Mouse (Mus musculus): ENCODE data around the gene 4930564D02Rik. TPM values are rescaled to one million over a fixed set of nuclear protein-coding genes. Genes with fewer than 3 reads are reported as not detected.

Gene 4930564D02Rik
- polyA plus RNA-seq, 1 experiment from 2014 or later = not detected

DNA sequence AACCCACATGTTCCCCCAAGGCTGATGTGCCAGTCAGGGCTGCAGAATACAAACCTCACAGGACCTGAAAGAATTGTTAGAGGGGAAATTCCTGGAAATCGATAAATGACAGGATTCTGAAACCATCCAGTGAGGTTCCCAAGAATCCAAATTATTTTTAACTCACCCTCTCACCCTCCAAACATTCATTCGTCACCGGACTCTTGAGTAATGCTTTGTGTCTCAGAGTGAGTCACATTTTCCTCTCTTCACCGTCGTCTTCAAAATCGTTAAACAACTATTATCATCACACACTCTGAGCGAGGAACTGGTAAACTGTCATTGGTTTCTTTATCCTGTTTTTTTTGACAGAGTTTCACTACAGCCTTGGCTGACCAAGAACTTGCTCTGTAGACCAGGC is 6.7 kb upstream of the 4930564D02Rik start:
- H3K27me3 ChIP-seq = peaks cover 17% of the 10 kb centered on the region
- no peak overlapping the region for H3K27ac ChIP-seq
- no peak overlapping the region for H3K4me2 ChIP-seq
- H3K4me1 ChIP-seq (replicated peaks) = 0 out of 2 replicates have a peak, but pooled peaks cover 3% of the 10 kb centered on the region
- H3K9me3 ChIP-seq (replicated peaks) = no peaks in the 10 kb centered on the region
- H3K4me3 ChIP-seq (replicated peaks) = no peak overlapping the region
- WGBS (ENCODE audit: insufficient replicate concordance) = 41% methylated on average over 7 of the region's 7 CpGs
- no peak overlapping the region for H3K9ac ChIP-seq
- ATAC-seq (ENCODE audit: low read depth) (no peak), DNase-seq (no peak)
- H3K36me3 ChIP-seq = no peaks in the 10 kb centered on the region

DNA sequence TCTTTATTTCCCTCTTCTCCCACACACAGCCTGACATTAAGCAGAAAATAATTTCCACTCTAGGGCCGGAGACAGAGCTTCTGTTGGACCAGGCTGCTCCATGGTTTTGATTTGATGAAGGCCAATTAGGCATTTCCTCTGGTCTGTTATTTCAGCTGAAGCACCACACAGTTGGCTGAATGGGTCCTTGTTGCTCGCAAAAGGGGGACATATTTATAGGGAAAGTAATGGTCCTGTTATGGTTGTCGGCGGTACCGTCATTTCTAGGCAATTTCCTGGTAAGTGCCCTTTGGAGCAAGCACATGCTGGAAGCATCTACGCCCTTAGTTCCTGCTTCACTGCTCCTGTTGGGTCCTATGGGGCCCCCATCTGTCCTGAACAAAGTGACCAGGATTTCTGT is 5.7 kb upstream of the 4930564D02Rik start:
- H3K9me3 ChIP-seq (replicated peaks) = no peaks in the 10 kb centered on the region
- 0 out of 2 replicates have a peak, but pooled peaks cover 3% of the 10 kb centered on the region for H3K4me1 ChIP-seq (replicated peaks)
- ATAC-seq (ENCODE audit: low read depth) (no peak), DNase-seq (no peak)
- no peak overlapping the region for H3K4me2 ChIP-seq
- no peaks in the 10 kb centered on the region for H3K36me3 ChIP-seq
- no peak overlapping the region for H3K4me3 ChIP-seq (replicated peaks)
- 59% methylated on average over 6 of the region's 6 CpGs for WGBS (ENCODE audit: insufficient replicate concordance)
- H3K27ac ChIP-seq = no peak overlapping the region
- H3K9ac ChIP-seq = no peak overlapping the region
- peaks cover 14% of the 10 kb centered on the region for H3K27me3 ChIP-seq

DNA sequence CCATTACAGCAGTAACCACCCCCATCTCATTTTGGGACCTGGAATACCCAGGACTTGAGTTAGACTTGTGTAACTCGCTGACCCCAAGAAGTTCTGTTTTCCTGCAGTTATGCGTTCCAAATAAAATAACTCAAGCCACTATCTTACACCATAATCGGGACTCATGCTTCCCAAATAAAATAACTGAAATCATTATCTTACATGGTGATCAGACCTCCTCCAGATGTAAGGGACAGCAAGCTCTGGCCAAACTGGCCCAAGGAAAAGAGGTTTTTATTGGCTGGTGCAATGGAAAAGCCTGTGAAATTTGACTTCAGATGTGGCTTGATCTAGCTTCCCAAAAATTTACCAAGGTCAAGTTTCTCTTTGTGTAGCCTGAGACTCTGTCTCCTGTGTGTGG is 5.1 kb upstream of the 4930564D02Rik start:
- Histone ChIP-seq H3K4me3 (replicated peaks) (no peak overlapping the region), H3K27ac (no peak overlapping the region), H3K4me2 (no peak overlapping the region), H3K9me3 (replicated peaks) (no peaks in the 10 kb centered on the region), H3K9ac (no peak overlapping the region), H3K4me1 (replicated peaks) (0 out of 2 replicates have a peak, but pooled peaks cover 3% of the 10 kb centered on the region), H3K36me3 (no peaks in the 10 kb centered on the region), H3K27me3 (peaks cover 14% of the 10 kb centered on the region)
- 56% methylated on average over 3 of the region's 3 CpGs for WGBS (ENCODE audit: insufficient replicate concordance)
- no peak for ATAC-seq (ENCODE audit: low read depth)
- DNase-seq = no peak

DNA sequence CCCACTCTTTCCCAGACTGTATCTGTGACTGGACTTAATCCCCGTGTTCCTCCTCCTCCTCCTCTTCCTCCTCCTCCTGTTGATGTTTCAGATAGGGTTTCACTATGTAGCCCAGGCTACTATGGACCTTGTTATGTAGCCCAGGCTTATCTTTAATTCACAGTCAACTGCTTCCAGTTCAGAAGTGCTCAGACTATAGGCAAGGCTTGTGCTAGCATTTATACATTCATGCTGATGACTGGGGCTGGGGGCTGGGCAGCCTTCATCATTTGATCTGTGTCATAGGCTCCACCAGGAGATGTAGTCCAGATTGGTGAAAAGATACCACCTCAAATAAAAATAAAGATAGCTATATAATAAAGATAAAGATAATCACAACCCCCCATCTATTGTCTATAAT is 4.7 kb upstream of the 4930564D02Rik start:
- H3K9ac ChIP-seq = no peak overlapping the region
- no peaks in the 10 kb centered on the region for H3K9me3 ChIP-seq (replicated peaks)
- H3K36me3 ChIP-seq = no peaks in the 10 kb centered on the region
- no peak for ATAC-seq (ENCODE audit: low read depth)
- H3K4me2 ChIP-seq = no peak overlapping the region
- H3K27me3 ChIP-seq = peaks cover 14% of the 10 kb centered on the region
- no peak for DNase-seq
- 30% methylated on average over 1 of the region's 1 CpGs for WGBS (ENCODE audit: insufficient replicate concordance)
- H3K4me1 ChIP-seq (replicated peaks) = 0 out of 2 replicates have a peak, but pooled peaks cover 3% of the 10 kb centered on the region
- no peak overlapping the region for H3K27ac ChIP-seq
- no peak overlapping the region for H3K4me3 ChIP-seq (replicated peaks)

DNA sequence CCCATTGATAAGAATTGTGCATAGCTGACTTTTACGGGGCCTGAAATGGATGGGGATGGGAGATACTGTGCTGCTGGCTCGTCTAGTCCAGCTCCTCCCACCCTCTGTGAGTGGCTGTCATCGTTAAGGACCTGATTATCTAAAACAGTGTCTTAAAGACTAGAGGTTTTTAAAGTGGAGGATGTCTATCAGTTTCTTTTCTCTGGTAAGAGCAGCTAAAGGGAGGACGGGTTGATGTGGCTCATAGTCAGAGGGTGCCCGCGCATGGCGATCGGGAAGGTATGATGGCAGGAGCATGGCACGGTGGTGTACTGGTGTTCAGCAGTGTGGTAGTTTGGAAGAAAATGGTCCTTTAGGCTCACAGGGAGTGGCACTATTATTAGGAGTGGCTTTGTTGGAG is 4.0 kb upstream of the 4930564D02Rik start:
- 64% methylated on average over 9 of the region's 9 CpGs for WGBS (ENCODE audit: insufficient replicate concordance)
- H3K9me3 ChIP-seq (replicated peaks) = no peaks in the 10 kb centered on the region
- ATAC-seq (ENCODE audit: low read depth) (no peak), DNase-seq (no peak)
- H3K27ac ChIP-seq = no peak overlapping the region
- no peak overlapping the region for H3K4me2 ChIP-seq
- peaks cover 14% of the 10 kb centered on the region for H3K27me3 ChIP-seq
- no peak overlapping the region for H3K9ac ChIP-seq
- no peak overlapping the region for H3K4me3 ChIP-seq (replicated peaks)
- 0 out of 2 replicates have a peak, but pooled peaks cover 3% of the 10 kb centered on the region for H3K4me1 ChIP-seq (replicated peaks)
- H3K36me3 ChIP-seq = no peaks in the 10 kb centered on the region

DNA sequence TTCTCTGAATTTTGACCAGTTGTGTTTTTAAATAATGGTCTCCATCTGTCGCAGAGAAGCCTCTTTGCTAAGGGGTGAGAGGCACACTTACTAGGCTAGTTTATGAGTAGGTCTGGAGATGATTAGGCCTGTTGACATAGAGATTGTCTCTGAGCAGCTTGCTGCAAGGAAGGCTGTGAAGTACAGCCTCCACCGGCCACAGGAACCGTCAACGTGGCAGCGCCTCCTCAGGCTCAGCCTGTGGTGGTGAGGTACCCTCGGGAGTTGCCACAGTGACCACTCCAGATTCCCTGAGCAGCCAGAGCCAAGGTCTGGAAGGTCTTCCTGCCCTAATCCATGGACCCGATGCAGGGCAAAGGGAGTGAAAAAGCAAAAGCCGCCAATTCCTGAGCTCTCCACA is 3.9 kb downstream of the 4930564D02Rik start:
- ATAC-seq (ENCODE audit: low read depth) = no peak
- no peak overlapping the region for H3K4me2 ChIP-seq
- no peaks in the 10 kb centered on the region for H3K36me3 ChIP-seq
- no peak overlapping the region for H3K27ac ChIP-seq
- no peaks in the 10 kb centered on the region for H3K27me3 ChIP-seq
- DNase-seq = no peak
- no peak overlapping the region for H3K4me3 ChIP-seq (replicated peaks)
- 63% methylated on average over 8 of the region's 8 CpGs for WGBS (ENCODE audit: insufficient replicate concordance)
- no peak overlapping the region for H3K9ac ChIP-seq
- no peaks in the 10 kb centered on the region for H3K9me3 ChIP-seq (replicated peaks)
- no peaks in the 10 kb centered on the region for H3K4me1 ChIP-seq (replicated peaks)

DNA sequence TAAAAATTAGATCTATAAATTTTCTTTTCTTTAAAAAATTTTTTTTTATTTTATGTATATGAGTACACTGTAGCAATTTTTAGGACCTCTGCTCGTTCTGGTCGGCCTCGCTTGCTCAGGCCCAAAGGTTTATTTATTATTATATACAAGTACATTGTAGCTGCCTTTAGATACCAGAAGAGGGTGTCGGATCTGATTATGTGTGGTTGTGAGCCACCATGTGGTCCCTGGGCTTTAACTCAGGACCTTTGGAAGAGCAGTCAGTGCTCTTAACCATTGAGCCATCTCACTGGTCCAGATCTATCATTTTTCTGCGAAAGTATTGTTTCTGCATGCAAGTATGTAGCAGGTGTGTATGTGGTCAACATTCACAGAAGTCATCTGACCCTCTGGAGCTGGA is 4.6 kb downstream of the 4930564D02Rik start:
- H3K4me2 ChIP-seq = no peak overlapping the region
- no peak overlapping the region for H3K4me3 ChIP-seq (replicated peaks)
- DNase-seq = no peak
- H3K9ac ChIP-seq = no peak overlapping the region
- no peak overlapping the region for H3K27ac ChIP-seq
- H3K9me3 ChIP-seq (replicated peaks) = no peaks in the 10 kb centered on the region
- no peaks in the 10 kb centered on the region for H3K4me1 ChIP-seq (replicated peaks)
- ATAC-seq (ENCODE audit: low read depth) = no peak
- 76% methylated on average over 5 of the region's 5 CpGs for WGBS (ENCODE audit: insufficient replicate concordance)
- no peaks in the 10 kb centered on the region for H3K36me3 ChIP-seq
- H3K27me3 ChIP-seq = no peaks in the 10 kb centered on the region

DNA sequence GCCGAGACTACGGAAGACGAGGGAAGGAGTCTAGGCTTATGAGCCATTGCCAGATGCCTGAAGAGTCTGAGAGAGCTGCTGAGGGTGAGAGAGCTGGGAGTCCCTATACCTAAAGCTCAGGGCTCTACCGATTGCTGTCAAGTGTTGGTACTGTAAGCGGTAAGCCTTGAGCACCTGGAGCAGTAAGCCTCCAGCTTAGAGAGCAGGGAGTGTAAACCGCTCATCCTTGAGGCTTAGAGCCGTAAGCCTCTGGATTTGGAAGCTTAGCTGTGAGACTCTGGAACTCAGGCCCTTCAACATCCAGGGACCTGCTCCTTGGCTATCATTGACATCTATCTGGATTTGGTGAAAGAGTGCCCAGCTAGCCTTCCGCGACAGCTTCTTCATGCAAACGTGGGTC is 5.9 kb downstream of the 4930564D02Rik start:
- Histone ChIP-seq H3K27ac (no peak overlapping the region), H3K4me2 (no peak overlapping the region), H3K27me3 (0 out of 2 replicates have a peak, but pooled peaks cover 3% of the 10 kb centered on the region), H3K9ac (no peak overlapping the region), H3K4me1 (replicated peaks) (no peaks in the 10 kb centered on the region), H3K36me3 (no peaks in the 10 kb centered on the region), H3K9me3 (replicated peaks) (no peaks in the 10 kb centered on the region), H3K4me3 (replicated peaks) (no peak overlapping the region)
- no peak for DNase-seq
- WGBS (ENCODE audit: insufficient replicate concordance) = 74% methylated on average over 10 of the region's 10 CpGs
- no peak for ATAC-seq (ENCODE audit: low read depth)

DNA sequence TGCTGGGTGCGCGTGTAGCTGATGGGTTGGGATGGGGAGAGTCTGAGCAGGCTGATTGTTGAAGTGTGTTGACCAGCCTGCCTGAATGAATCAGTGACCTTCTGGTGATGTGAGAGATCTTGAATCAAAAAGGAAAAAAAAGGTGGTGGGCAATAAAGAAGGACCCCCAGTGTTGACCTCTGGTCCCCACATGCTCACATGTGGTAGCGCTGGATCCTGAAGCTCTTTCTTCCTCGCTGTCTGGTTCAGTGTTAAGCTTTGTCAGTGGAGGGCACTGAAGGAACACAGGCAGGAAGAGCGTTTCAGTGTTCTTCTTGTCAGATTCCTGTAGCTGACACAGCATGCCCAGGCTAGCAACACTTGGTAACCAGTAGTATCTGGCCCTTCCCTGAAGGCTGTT is 9.2 kb downstream of the 4930564D02Rik start:
- no peaks in the 10 kb centered on the region for H3K4me1 ChIP-seq (replicated peaks)
- no peak overlapping the region for H3K9ac ChIP-seq
- no peaks in the 10 kb centered on the region for H3K36me3 ChIP-seq
- no peak for DNase-seq
- no peak for ATAC-seq (ENCODE audit: low read depth)
- H3K9me3 ChIP-seq (replicated peaks) = no peaks in the 10 kb centered on the region
- H3K4me2 ChIP-seq = no peak overlapping the region
- WGBS (ENCODE audit: insufficient replicate concordance) = 67% methylated on average over 5 of the region's 5 CpGs
- H3K27me3 ChIP-seq = 0 out of 2 replicates have a peak, but pooled peaks cover 4% of the 10 kb centered on the region
- no peak overlapping the region for H3K4me3 ChIP-seq (replicated peaks)
- H3K27ac ChIP-seq = no peak overlapping the region

DNA sequence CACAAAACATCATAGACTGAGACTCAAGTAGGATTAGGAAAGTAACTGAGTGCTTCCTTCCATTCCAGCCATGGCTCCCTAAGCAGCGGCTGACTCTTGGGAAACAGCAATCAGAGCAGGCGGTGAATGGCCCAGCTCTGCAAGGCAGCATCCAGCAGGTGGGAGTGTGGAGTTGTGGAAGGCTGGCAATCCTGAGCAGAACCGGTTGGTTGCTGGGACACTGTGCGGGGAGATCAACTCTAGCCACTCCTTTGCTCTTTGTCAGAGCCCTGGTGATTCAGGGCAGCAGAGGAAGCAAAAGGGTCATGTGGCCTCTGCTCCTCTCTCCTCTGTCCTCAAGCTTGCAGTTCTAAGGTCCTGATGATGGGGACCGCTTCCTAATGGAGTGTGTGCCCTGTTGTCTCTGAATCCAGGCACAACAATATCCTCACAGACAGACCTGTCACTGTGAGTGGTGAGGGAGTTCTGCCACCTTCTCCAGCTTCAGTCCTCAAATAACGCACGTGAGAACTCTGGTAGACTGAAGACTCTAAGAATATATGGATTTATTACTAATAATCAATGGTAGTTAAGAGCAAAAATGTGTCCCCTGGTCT is 11.7 kb downstream of the 4930564D02Rik start:
- Histone ChIP-seq H3K27ac (no peak overlapping the region), H3K4me3 (replicated peaks) (no peak overlapping the region), H3K4me1 (replicated peaks) (no peaks in the 10 kb centered on the region), H3K9me3 (replicated peaks) (no peaks in the 10 kb centered on the region), H3K36me3 (no peaks in the 10 kb centered on the region), H3K27me3 (0 out of 2 replicates have a peak, but pooled peaks cover 4% of the 10 kb centered on the region), H3K9ac (no peak overlapping the region), H3K4me2 (no peak overlapping the region)
- WGBS (ENCODE audit: insufficient replicate concordance) = 29% methylated on average over 7 of the region's 7 CpGs
- DNase-seq = no peak
- ATAC-seq (ENCODE audit: low read depth) = no peak

DNA sequence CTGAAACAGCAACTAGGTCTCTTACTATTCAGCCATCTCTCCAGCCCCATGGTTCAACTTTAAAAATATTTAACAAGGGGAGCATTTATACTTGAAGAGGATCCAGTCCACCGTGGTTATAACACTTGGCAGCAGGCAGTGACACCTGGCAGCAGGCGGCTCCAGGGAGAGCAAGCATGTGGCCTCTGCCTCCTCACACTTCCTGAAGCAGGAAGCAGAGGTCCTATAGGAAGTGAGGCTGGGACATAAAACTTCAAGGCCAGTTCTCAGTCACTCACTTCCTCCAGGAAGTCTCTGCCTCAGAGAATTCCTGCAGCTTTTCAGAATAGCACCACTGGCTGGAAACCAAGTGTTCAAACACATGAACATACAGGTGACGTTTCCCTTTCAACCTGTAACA is 20.7 kb downstream of the 4930564D02Rik start:
- Histone ChIP-seq H3K4me2 (no peak overlapping the region), H3K9ac (no peak overlapping the region), H3K4me1 (replicated peaks) (no peaks in the 10 kb centered on the region), H3K4me3 (replicated peaks) (no peak overlapping the region), H3K27ac (no peak overlapping the region), H3K27me3 (no peaks in the 10 kb centered on the region), H3K36me3 (no peaks in the 10 kb centered on the region), H3K9me3 (replicated peaks) (no peaks in the 10 kb centered on the region)
- ATAC-seq (ENCODE audit: low read depth) = no peak
- no peak for DNase-seq
- WGBS (ENCODE audit: insufficient replicate concordance) = 33% methylated on average over 3 of the region's 3 CpGs

DNA sequence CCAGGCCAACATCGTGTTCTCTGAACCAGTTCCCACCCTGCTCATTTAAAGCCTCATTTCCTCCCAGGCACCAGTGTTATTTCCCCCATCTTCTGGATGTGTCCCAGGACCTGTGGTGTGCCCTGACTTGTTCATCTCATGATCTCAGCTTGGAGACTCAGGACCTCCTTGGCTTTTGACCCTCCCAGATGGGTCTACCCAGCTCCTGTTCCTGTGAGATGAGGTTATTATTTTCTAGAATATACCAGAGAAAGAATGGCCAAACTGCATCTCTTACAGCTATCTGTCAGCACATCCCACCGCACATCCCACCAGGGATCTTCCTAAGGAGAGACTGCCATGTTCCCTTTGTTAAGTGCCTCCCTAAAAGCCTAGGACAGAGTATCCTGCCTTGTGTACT is 22.0 kb downstream of the 4930564D02Rik start:
- Histone ChIP-seq H3K27me3 (no peaks in the 10 kb centered on the region), H3K27ac (no peak overlapping the region), H3K36me3 (no peaks in the 10 kb centered on the region), H3K4me1 (replicated peaks) (no peaks in the 10 kb centered on the region), H3K4me2 (no peak overlapping the region), H3K9ac (no peak overlapping the region), H3K9me3 (replicated peaks) (no peaks in the 10 kb centered on the region), H3K4me3 (replicated peaks) (no peak overlapping the region)
- 56% methylated on average over 2 of the region's 2 CpGs for WGBS (ENCODE audit: insufficient replicate concordance)
- DNase-seq = no peak
- no peak for ATAC-seq (ENCODE audit: low read depth)

Measured in liver, embryonic 13.5 days (tissue).